Mouse (Mus musculus) forebrain, embryonic 15.5 days (tissue): ENCODE results near the gene Usp50. TPM values are rescaled to one million over a fixed set of nuclear protein-coding genes. Genes with fewer than 3 reads are reported as not detected.

Experiments
- ATAC-seq: fragments of 200-750 bp; cut with Nextera tagmentation; replicated peaks from 2 replicates; pipeline ENCODE4 v1.8.0; 2017; ENCODE audit warnings: mild to moderate bottlenecking, moderate TSS enrichment, moderate library complexity
- H3K27ac ChIP-seq: fragments of 300-500 bp; sonication (generic); replicated peaks from 2 replicates; pipeline ENCODE4 v1.5.1; 2015; ENCODE audit warnings: mild to moderate bottlenecking, inconsistent platforms
- H3K27me3 ChIP-seq: fragments of 300-500 bp; sonication (generic); 2 replicates; pipeline ENCODE4 v1.6.1; 2015; ENCODE audit warnings: inconsistent platforms
- H3K36me3 ChIP-seq: fragments of 300-500 bp; sonication (generic); 2 replicates; pipeline ENCODE4 v1.6.1; 2015; ENCODE audit warnings: mild to moderate bottlenecking, inconsistent platforms
- H3K4me1 ChIP-seq: fragments of 300-500 bp; sonication (generic); 2 replicates; pipeline ENCODE4 v1.6.1; 2015; ENCODE audit warnings: inconsistent platforms
- H3K4me2 ChIP-seq: fragments of 300-500 bp; sonication (generic); replicated peaks from 2 replicates; pipeline ENCODE4 v1.6.1; 2015; ENCODE audit warnings: mild to moderate bottlenecking, inconsistent platforms
- H3K4me3 ChIP-seq: fragments of 300-500 bp; sonication (generic); 2 replicates; pipeline ENCODE4 v1.5.1; 2015; ENCODE audit warnings: mild to moderate bottlenecking, inconsistent platforms
- H3K9ac ChIP-seq: fragments of 300-500 bp; sonication (generic); replicated peaks from 2 replicates; pipeline ENCODE4 v1.6.1; 2015; ENCODE audit warnings: mild to moderate bottlenecking, inconsistent platforms
- H3K9me3 ChIP-seq: fragments of 300-500 bp; sonication (generic); 2 replicates; pipeline ENCODE4 v1.6.1; 2016; ENCODE audit warnings: inconsistent platforms
- WGBS: fragments of 180-500 bp; shearing (Covaris S2); methylation state at CpG from one replicate; pipeline ENCODE4 v1.1.7; 2015; ENCODE audit warnings: mixed read lengths; 5-methylcytosine and 5-hydroxymethylcytosine counted together
- polyA plus RNA-seq: library from polyadenylated mRNA; unstranded; fragments of >200 nt; fragmentation: Nextera tagmentation; extraction: Ambion mirVana; gene quantifications from 2 replicates; pipeline ENCODE4 v1.2.1, GENCODE M21; 2015

The Usp50 gene
- polyA plus RNA-seq, 1 experiment from 2014 or later: 2.6 TPM

GRCm38 (mm10) chr2:126730502-126730901 is 52.8 kb downstream of the Usp50 start:
- H3K27ac ChIP-seq: no peak overlapping the region
- 90% methylated on average over 2 of the region's 2 CpGs for WGBS
- H3K4me2 ChIP-seq: no peak overlapping the region
- no peak overlapping the region for H3K4me3 ChIP-seq
- no peak for ATAC-seq
- no peak overlapping the region for H3K9ac ChIP-seq
- H3K27me3 ChIP-seq: no peaks in the 10 kb centered on the region
- no peaks in the 10 kb centered on the region for H3K9me3 ChIP-seq
- no peaks in the 10 kb centered on the region for H3K4me1 ChIP-seq
- H3K36me3 ChIP-seq: peaks cover 45% of the 10 kb centered on the region

DNA sequence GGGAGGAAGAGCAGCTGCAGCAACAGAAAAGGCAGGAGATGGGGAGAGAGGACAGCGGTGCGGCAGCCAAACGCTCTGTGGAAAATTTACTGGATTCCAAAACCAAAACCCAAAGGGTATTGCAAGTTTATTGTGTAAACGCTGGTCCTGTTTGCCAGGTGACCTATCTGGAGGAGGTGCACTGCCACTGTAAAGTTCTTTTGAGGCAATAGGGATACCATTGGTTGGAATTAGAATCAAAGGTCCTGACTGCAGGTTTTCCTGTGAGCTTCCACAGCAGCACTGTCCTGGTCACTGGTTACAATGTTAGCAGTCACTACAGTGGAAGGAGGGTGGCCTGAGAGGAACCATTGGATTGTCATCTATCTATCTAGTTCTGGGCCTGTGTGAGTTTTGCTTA is 54.1 kb downstream of the Usp50 start:
- Histone ChIP-seq H3K4me1 (no peaks in the 10 kb centered on the region), H3K36me3 (peaks cover 38% of the 10 kb centered on the region)

DNA sequence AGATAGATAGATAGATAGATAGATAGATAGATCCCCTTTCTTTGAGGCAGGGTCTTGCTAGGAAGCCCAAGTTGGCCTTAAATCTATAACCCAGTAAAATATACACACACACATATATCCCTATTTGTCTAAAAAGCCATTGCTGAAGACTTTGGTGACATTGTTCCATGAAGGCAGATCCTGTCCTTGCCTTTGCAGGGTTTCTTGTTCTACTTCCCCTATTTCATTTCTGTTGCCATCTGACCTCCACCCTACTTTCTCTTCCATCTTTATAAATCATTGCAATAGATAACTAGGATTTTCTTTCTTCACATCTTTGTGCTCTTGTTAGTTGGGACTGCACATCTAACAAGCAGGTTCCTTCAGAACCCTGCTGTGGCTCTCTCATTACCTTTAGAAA is 70.3 kb downstream of the Usp50 start:
- Histone ChIP-seq H3K9ac (no peak overlapping the region), H3K4me2 (no peak overlapping the region), H3K4me1 (peaks cover 15% of the 10 kb centered on the region), H3K27me3 (no peaks in the 10 kb centered on the region), H3K36me3 (0 out of 2 replicates have a peak, but pooled peaks cover 2% of the 10 kb centered on the region), H3K4me3 (no peak overlapping the region), H3K27ac (no peak overlapping the region), H3K9me3 (no peaks in the 10 kb centered on the region)
- no peak for ATAC-seq

More for the DNA sequence above, 54.1 kb downstream of the Usp50 start:
- Histone ChIP-seq H3K4me3 (no peak overlapping the region), H3K9me3 (no peaks in the 10 kb centered on the region), H3K27ac (no peak overlapping the region), H3K9ac (no peak overlapping the region), H3K4me2 (no peak overlapping the region), H3K27me3 (no peaks in the 10 kb centered on the region)
- ATAC-seq: no peak
- 96% methylated on average over 4 of the region's 4 CpGs for WGBS

DNA sequence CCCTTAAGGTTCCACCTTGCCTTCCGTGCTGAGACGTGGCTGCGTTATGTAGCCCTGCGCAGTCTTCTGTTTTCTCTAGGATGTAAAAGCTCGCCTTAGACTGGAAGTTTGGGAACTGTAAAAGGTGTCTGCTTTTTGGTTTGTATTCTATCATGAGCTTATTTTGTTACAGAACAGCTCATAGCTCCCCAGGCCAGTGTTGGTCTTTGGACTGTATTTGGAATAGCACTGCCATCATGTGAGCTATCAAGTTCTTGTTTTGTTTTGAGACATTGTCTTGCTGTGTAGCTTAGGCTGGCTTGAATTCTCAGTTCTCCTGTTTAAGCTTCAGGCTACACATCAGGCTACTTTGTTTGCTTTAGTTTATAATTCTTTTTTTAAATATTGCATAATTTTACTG is 70.7 kb downstream of the Usp50 start:
- H3K4me1 ChIP-seq: peaks cover 18% of the 10 kb centered on the region
- H3K27ac ChIP-seq: no peak overlapping the region
- no peak overlapping the region for H3K4me3 ChIP-seq
- H3K36me3 ChIP-seq: no peaks in the 10 kb centered on the region
- no peaks in the 10 kb centered on the region for H3K27me3 ChIP-seq
- no peak for ATAC-seq
- no peak overlapping the region for H3K9ac ChIP-seq
- H3K4me2 ChIP-seq: no peak overlapping the region
- no peaks in the 10 kb centered on the region for H3K9me3 ChIP-seq
- WGBS: 98% methylated on average over 5 of the region's 5 CpGs

GRCm38 (mm10) chr2:126708361-126708760 is 74.9 kb downstream of the Usp50 start:
- H3K36me3 ChIP-seq: no peaks in the 10 kb centered on the region
- H3K4me3 ChIP-seq: peak overlapping the region; percentile 88
- peaks cover 18% of the 10 kb centered on the region for H3K4me1 ChIP-seq
- no peaks in the 10 kb centered on the region for H3K9me3 ChIP-seq
- ATAC-seq: no peak
- no peak overlapping the region for H3K27ac ChIP-seq
- WGBS: 88% methylated on average over 4 of the region's 4 CpGs
- peaks cover 13% of the 10 kb centered on the region; the same call in 1 of the 2 replicates for H3K27me3 ChIP-seq
- peak overlapping the region; percentile 54 for H3K4me2 ChIP-seq
- H3K9ac ChIP-seq: no peak overlapping the region

DNA sequence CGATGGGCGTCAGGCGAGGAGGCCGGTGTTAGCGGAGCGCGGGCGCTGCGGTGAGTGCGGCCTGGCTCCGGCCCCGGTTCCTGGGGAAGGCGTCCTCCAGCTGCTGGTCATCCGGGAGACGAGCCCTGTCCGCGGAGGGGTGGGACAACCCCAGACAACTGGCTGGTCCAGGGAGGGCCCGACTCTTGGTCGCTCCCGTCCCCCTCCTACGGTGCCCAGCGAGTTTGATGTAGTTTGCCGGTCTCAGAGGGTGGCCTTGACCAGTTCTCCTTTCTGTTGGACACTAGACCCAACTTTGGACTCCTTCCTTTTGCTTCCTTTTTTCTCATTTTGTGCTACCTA is 75.9 kb downstream of the Usp50 start:
- no peaks in the 10 kb centered on the region for H3K36me3 ChIP-seq
- peak; percentile 84 for ATAC-seq
- peak overlapping the region; percentile 85 for H3K27ac ChIP-seq
- H3K4me3 ChIP-seq: peak overlapping the region; percentile 88
- no peaks in the 10 kb centered on the region for H3K9me3 ChIP-seq
- H3K9ac ChIP-seq: peak overlapping the region; percentile 88
- WGBS: under 1% methylated on average over 22 of the region's 23 CpGs
- H3K4me2 ChIP-seq: peak overlapping the region; percentile 54
- H3K27me3 ChIP-seq: peaks cover 13% of the 10 kb centered on the region; the same call in 1 of the 2 replicates
- peaks cover 18% of the 10 kb centered on the region for H3K4me1 ChIP-seq

- ATAC-seq: peak; percentile 100
These were observed 76.4 kb downstream of the Usp50 start, which contains the start of gene Usp8 for GRCm38 (mm10) chr2:126706759-126707437. Usp8 (plus strand) TSS chr2:126707328.

GRCm38 (mm10) chr2:126695285-126695684 is 88.0 kb downstream of the Usp50 start:
- Histone ChIP-seq H3K9ac (no peak overlapping the region), H3K27ac (no peak overlapping the region), H3K4me1 (no peaks in the 10 kb centered on the region), H3K4me3 (no peak overlapping the region), H3K9me3 (no peaks in the 10 kb centered on the region), H3K36me3 (no peaks in the 10 kb centered on the region), H3K27me3 (no peaks in the 10 kb centered on the region), H3K4me2 (no peak overlapping the region)
- WGBS: 89% methylated on average over 6 of the region's 6 CpGs
- ATAC-seq: no peak

More at GRCm38 (mm10) chr2:126706759-126707437, 76.4 kb downstream of the Usp50 start, which contains the start of gene Usp8:
- no peaks in the 10 kb centered on the region for H3K9me3 ChIP-seq
- H3K9ac ChIP-seq: peak within 1 kb of the TSS; percentile 88
- H3K4me1 ChIP-seq: peaks cover 18% of the 10 kb centered on the region
- WGBS: 3% methylated on average over 46 of the region's 47 CpGs
- peak within 1 kb of the TSS; percentile 85 for H3K27ac ChIP-seq
- no peaks in the 10 kb centered on the region for H3K36me3 ChIP-seq
- peak within 1 kb of the TSS; percentile 54 for H3K4me2 ChIP-seq
- H3K4me3 ChIP-seq: peak within 1 kb of the TSS; percentile 88
- H3K27me3 ChIP-seq: peaks cover 13% of the 10 kb centered on the region; the same call in 1 of the 2 replicates

DNA sequence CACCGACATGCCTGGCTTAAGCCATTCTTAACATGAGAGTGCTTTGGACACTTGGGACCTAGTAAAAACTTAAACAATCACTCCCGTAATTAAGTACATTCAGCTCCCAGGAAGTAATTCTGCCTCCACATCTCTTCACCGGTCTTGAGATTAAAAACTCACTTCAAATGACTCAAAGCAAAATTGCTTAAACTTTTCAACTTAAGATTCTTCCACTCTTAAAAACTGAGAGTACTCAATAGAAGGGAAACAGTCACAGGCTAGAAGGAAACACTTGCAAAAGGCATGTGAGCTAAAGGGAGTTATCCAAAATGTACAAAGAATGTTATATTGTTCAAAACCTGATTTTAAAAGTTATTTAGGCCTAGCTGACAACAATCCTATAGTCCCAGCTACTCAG is 92.0 kb downstream of the Usp50 start:
- no peaks in the 10 kb centered on the region; the same call in 1 of the 2 replicates for H3K36me3 ChIP-seq
- H3K9ac ChIP-seq: no peak overlapping the region
- ATAC-seq: no peak
- H3K4me3 ChIP-seq: no peak overlapping the region
- no peaks in the 10 kb centered on the region for H3K27me3 ChIP-seq
- no peaks in the 10 kb centered on the region for H3K4me1 ChIP-seq
- no peak overlapping the region for H3K4me2 ChIP-seq
- H3K9me3 ChIP-seq: no peaks in the 10 kb centered on the region
- no peak overlapping the region for H3K27ac ChIP-seq
- 85% methylated on average over 3 of the region's 3 CpGs for WGBS

DNA sequence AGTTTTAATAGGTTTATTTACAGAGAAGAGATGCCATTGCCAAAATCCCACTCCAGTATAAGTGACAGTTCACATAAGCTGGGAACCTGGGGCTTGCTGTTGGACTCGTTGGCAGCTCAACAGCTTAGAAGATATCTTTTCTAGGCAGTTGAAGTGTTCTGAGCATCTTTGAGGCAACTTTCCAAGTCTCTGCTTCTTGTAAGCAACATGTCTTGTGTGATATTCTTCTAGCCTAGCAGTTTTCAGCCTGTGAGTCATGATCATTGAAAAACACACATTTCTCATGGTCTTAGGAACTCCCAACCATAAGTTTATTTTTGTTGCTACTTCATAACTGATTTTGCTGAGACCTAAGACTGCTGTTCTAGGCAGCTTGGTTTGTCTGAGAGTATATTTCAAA is 100.3 kb downstream of the Usp50 start:
- Histone ChIP-seq H3K27ac (no peak overlapping the region), H3K9ac (no peak overlapping the region), H3K4me3 (no peak overlapping the region), H3K9me3 (no peaks in the 10 kb centered on the region), H3K4me2 (no peak overlapping the region), H3K4me1 (no peaks in the 10 kb centered on the region), H3K36me3 (peaks cover 17% of the 10 kb centered on the region), H3K27me3 (no peaks in the 10 kb centered on the region)
- 89% methylated on average over 1 of the region's 1 CpGs for WGBS
- no peak for ATAC-seq

GRCm38 (mm10) chr2:126682333-126682732 is 100.9 kb downstream of the Usp50 start:
- Histone ChIP-seq H3K9ac (no peak overlapping the region), H3K36me3 (peaks cover 17% of the 10 kb centered on the region), H3K4me1 (peaks cover 3% of the 10 kb centered on the region; the same call in 1 of the 2 replicates), H3K27ac (no peak overlapping the region), H3K4me2 (no peak overlapping the region), H3K9me3 (no peaks in the 10 kb centered on the region), H3K27me3 (no peaks in the 10 kb centered on the region), H3K4me3 (no peak overlapping the region)
- ATAC-seq: no peak
- WGBS: 94% methylated on average over 2 of the region's 2 CpGs

GRCm38 (mm10) chr2:126677366-126677765 is 105.9 kb downstream of the Usp50 start:
- Histone ChIP-seq H3K4me1 (peaks cover 35% of the 10 kb centered on the region), H3K9ac (no peak overlapping the region), H3K4me3 (no peak overlapping the region), H3K27ac (no peak overlapping the region), H3K27me3 (no peaks in the 10 kb centered on the region), H3K9me3 (no peaks in the 10 kb centered on the region), H3K4me2 (no peak overlapping the region; the same call in 1 of the 2 replicates), H3K36me3 (0 out of 2 replicates have a peak, but pooled peaks cover 5% of the 10 kb centered on the region)
- no peak for ATAC-seq
- 92% methylated on average over 1 of the region's 1 CpGs for WGBS

GRCm38 (mm10) chr2:126676122-126676515 is 107.2 kb downstream of the Usp50 start, which contains the start of gene Gabpb1:
Gabpb1 (minus strand) TSS chr2:126676337.
- peaks cover 45% of the 10 kb centered on the region for H3K4me1 ChIP-seq
- H3K9me3 ChIP-seq: no peaks in the 10 kb centered on the region
- H3K4me2 ChIP-seq: peak within 1 kb of the TSS; percentile 68
- WGBS: 23% methylated on average over 12 of the region's 12 CpGs
- H3K36me3 ChIP-seq: 0 out of 2 replicates have a peak, but pooled peaks cover 5% of the 10 kb centered on the region
- H3K4me3 ChIP-seq: peak within 1 kb of the TSS; percentile 75
- peak within 1 kb of the TSS; percentile 100 for H3K27ac ChIP-seq
- no peaks in the 10 kb centered on the region for H3K27me3 ChIP-seq
- peak within 1 kb of the TSS; percentile 86 for H3K9ac ChIP-seq
- ATAC-seq: no peak
